Mouse (Mus musculus): Measurements from ENCODE around the gene Stag2. TPM values are rescaled to one million over a fixed set of nuclear protein-coding genes. Genes with fewer than 3 reads are reported as not detected.

Gene Stag2
- polyA plus RNA-seq, 2 experiments, result 21.3 to 39.5 TPM

DNA sequence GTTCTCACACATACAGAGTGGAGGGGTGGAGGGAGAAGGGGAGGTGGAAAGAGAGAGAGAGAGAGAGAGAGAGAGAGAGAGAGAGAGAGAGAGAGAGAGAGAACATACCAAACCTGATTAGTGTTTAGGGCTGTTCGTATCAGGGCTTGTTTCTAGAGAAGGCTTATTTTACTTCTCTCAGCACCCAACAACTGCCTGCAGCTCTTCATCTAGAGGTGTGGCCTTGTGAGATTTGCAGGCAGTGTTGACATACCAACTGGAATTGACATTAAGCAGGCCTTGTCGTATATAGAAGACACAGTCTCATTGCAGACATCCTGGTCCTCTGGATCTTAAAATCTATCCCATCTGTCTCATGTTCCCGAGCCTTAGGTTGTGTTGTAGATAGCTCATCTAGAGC, 141.1 kb downstream of the Stag2 start:
- H3K4me1 ChIP-seq (replicated peaks; ENCODE audit: control insufficient read depth in 2 of 2, insufficient read depth in 2 of 2, low read length in 1 of 2), result no peaks in the 10 kb centered on the region

DNA sequence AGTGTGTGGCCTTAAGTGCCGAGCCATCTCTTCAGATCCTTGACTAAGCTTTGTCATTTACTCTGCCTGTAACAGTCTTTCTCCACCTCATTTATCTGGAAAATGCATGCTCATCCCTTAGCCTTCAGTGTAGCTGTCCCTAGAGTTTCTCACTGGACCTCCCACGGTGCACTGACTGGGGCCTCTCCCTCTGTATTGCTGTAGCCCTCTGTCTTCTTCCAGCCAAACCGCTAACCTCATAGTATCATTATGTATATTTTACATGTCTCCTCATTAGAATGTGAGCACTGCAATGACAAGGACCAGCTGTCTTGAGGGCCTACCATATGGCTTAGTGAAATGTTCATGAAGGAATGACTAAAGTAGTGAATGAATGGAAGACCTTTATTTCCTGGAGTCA, 166.1 kb downstream of the Stag2 start:
- Histone ChIP-seq H3K4me1 (replicated peaks; ENCODE audit: control insufficient read depth in 2 of 2, insufficient read depth in 2 of 2, low read length in 1 of 2) (no peaks in the 10 kb centered on the region), H3K36me3 (replicated peaks; ENCODE audit: control insufficient read depth, insufficient read depth, low read depth) (no peaks in the 10 kb centered on the region), H3K27me3 (ENCODE audit: control insufficient read depth, insufficient read depth, low read length) (no peaks in the 10 kb centered on the region), H3K4me3 (ENCODE audit: insufficient read depth in 1 of 2, low read depth in 2 of 2, low read length in 2 of 2) (no peak overlapping the region), H3K9me3 (ENCODE audit: control insufficient read depth, low read length) (no peaks in the 10 kb centered on the region), H3K4me2 (ENCODE audit: low read depth) (no peak overlapping the region), H3K9ac (replicated peaks) (no peak overlapping the region), H3K27ac (no peak overlapping the region)
- TF ChIP-seq CTCF (IDR thresholded peaks at IDR 0.05; ENCODE audit: low read depth), result no peak
- no peak for TF ChIP-seq EP300 (IDR thresholded peaks at IDR 0.05; ENCODE audit: low read depth)
- DNase-seq (ENCODE audit: low read depth in 3 of 3, low spot score in 3 of 3), result no peak
- WGBS (ENCODE audit: insufficient replicate concordance), result 59% methylated on average over 3 of the region's 3 CpGs
- ATAC-seq (ENCODE audit: insufficient read depth), result no peak

More for the DNA sequence above, 141.1 kb downstream of the Stag2 start:
- Histone ChIP-seq H3K27ac (no peak overlapping the region), H3K9me3 (ENCODE audit: control insufficient read depth, low read length) (no peaks in the 10 kb centered on the region), H3K4me2 (ENCODE audit: low read depth) (no peak overlapping the region), H3K4me3 (ENCODE audit: insufficient read depth in 1 of 2, low read depth in 2 of 2, low read length in 2 of 2) (no peak overlapping the region), H3K9ac (replicated peaks) (no peak overlapping the region), H3K36me3 (replicated peaks; ENCODE audit: control insufficient read depth, insufficient read depth, low read depth) (no peaks in the 10 kb centered on the region), H3K27me3 (ENCODE audit: control insufficient read depth, insufficient read depth, low read length) (no peaks in the 10 kb centered on the region)
- TF ChIP-seq CTCF (IDR thresholded peaks at IDR 0.05; ENCODE audit: low read depth) (no peak), EP300 (IDR thresholded peaks at IDR 0.05; ENCODE audit: low read depth) (no peak)
- ATAC-seq (ENCODE audit: insufficient read depth) (no peak), DNase-seq (ENCODE audit: low read depth in 3 of 3, low spot score in 3 of 3) (no peak)
- 40% methylated on average over 3 of the region's 3 CpGs for WGBS (ENCODE audit: insufficient replicate concordance)

GRCm38 (mm10) chrX:42320424-42320823, 171.3 kb downstream of the Stag2 start:
- Histone ChIP-seq H3K36me3 (replicated peaks; ENCODE audit: control insufficient read depth, insufficient read depth, low read depth) (no peaks in the 10 kb centered on the region), H3K27me3 (ENCODE audit: control insufficient read depth, insufficient read depth, low read length) (no peaks in the 10 kb centered on the region), H3K4me1 (replicated peaks; ENCODE audit: control insufficient read depth in 2 of 2, insufficient read depth in 2 of 2, low read length in 1 of 2) (no peaks in the 10 kb centered on the region), H3K27ac (no peak overlapping the region), H3K4me2 (ENCODE audit: low read depth) (no peak overlapping the region), H3K9me3 (ENCODE audit: control insufficient read depth, low read length) (no peaks in the 10 kb centered on the region), H3K9ac (replicated peaks) (no peak overlapping the region), H3K4me3 (ENCODE audit: insufficient read depth in 1 of 2, low read depth in 2 of 2, low read length in 2 of 2) (no peak overlapping the region)
- DNase-seq (ENCODE audit: low read depth in 3 of 3, low spot score in 3 of 3) (no peak), ATAC-seq (ENCODE audit: insufficient read depth) (no peak)
- TF ChIP-seq CTCF (IDR thresholded peaks at IDR 0.05; ENCODE audit: low read depth), result no peak
- TF ChIP-seq EP300 (IDR thresholded peaks at IDR 0.05; ENCODE audit: low read depth), result no peak
- 60% methylated on average over 5 of the region's 5 CpGs for WGBS (ENCODE audit: insufficient replicate concordance)

DNA sequence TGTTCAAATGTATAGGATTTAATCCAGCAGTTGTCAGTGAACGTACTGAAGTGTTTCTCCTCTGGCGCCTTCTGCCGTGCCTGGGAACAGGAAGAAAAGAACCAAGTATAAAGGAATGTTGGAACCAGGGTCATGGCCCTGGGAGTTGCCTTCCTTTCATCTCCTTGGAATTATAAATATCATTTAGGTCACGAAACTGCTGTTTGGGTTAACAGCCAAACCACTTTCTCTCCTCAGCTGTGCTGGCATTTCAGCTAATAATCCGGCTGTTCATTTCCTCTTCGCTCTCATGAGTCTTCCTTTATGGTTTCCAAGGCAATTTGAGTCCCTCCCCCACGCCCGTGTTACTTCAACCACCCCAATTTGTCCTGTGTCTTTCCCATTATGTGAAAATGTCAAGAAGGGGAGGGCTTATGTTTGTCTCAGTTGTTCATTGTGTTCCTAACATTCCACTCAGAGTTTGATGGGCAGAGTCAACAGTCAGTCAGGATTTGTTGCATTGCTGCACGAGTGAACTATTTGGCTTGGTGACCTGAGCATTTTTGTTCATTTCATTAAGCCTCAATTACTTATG, 172.2 kb downstream of the Stag2 start:
- ATAC-seq (ENCODE audit: insufficient read depth) (no peak), DNase-seq (ENCODE audit: low read depth in 3 of 3, low spot score in 3 of 3) (no peak)
- WGBS (ENCODE audit: insufficient replicate concordance), result 43% methylated on average over 9 of the region's 9 CpGs
- no peak overlapping the region for H3K9ac ChIP-seq (replicated peaks)
- no peaks in the 10 kb centered on the region for H3K4me1 ChIP-seq (replicated peaks; ENCODE audit: control insufficient read depth in 2 of 2, insufficient read depth in 2 of 2, low read length in 1 of 2)
- H3K27ac ChIP-seq, result no peak overlapping the region
- no peak overlapping the region for H3K4me3 ChIP-seq (ENCODE audit: insufficient read depth in 1 of 2, low read depth in 2 of 2, low read length in 2 of 2)
- no peak overlapping the region for H3K4me2 ChIP-seq (ENCODE audit: low read depth)
- H3K9me3 ChIP-seq (ENCODE audit: control insufficient read depth, low read length), result no peaks in the 10 kb centered on the region
- no peaks in the 10 kb centered on the region for H3K36me3 ChIP-seq (replicated peaks; ENCODE audit: control insufficient read depth, insufficient read depth, low read depth)
- no peak for TF ChIP-seq CTCF (IDR thresholded peaks at IDR 0.05; ENCODE audit: low read depth)
- no peak for TF ChIP-seq EP300 (IDR thresholded peaks at IDR 0.05; ENCODE audit: low read depth)
- H3K27me3 ChIP-seq (ENCODE audit: control insufficient read depth, insufficient read depth, low read length), result no peaks in the 10 kb centered on the region

DNA sequence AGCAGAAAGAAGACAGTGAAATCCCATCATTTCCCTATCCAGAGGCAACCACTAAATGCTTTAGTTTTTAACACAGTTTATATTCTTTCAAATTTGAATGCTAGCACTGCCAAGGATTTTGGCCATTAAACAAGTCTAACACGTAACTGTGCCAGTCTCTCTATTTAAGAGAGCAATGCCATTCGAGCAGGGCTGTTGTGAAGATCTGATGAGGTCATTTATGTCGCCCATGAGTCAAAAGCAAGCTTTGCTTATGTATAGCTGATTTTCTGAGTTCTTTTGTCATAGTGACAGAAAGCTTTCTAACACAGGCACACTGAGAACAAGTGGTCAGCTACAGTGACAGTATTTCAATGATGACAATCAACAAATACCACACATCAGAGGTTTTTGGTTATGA, 175.7 kb downstream of the Stag2 start:
- H3K27ac ChIP-seq, result no peak overlapping the region
- no peak overlapping the region for H3K9ac ChIP-seq (replicated peaks)
- TF ChIP-seq EP300 (IDR thresholded peaks at IDR 0.05; ENCODE audit: low read depth), result no peak
- no peak for TF ChIP-seq CTCF (IDR thresholded peaks at IDR 0.05; ENCODE audit: low read depth)
- no peak overlapping the region for H3K4me3 ChIP-seq (ENCODE audit: insufficient read depth in 1 of 2, low read depth in 2 of 2, low read length in 2 of 2)
- no peaks in the 10 kb centered on the region for H3K4me1 ChIP-seq (replicated peaks; ENCODE audit: control insufficient read depth in 2 of 2, insufficient read depth in 2 of 2, low read length in 1 of 2)
- no peak for DNase-seq (ENCODE audit: low read depth in 3 of 3, low spot score in 3 of 3)
- no peaks in the 10 kb centered on the region for H3K36me3 ChIP-seq (replicated peaks; ENCODE audit: control insufficient read depth, insufficient read depth, low read depth)
- 58% methylated on average over 3 of the region's 3 CpGs for WGBS (ENCODE audit: insufficient replicate concordance)
- H3K4me2 ChIP-seq (ENCODE audit: low read depth), result no peak overlapping the region
- no peaks in the 10 kb centered on the region for H3K9me3 ChIP-seq (ENCODE audit: control insufficient read depth, low read length)
- no peak for ATAC-seq (ENCODE audit: insufficient read depth)
- no peaks in the 10 kb centered on the region for H3K27me3 ChIP-seq (ENCODE audit: control insufficient read depth, insufficient read depth, low read length)

Other genes with a start within 250 kb of the Stag2 start
- 11.4 and 13.3 TPM in 2 replicates for gene Thoc2, start 228.6 kb upstream of the Stag2 start, polyA plus RNA-seq (2012; rRNA removed)
- 29.3 and 31.3 TPM in 2 replicates for gene Thoc2, start 228.6 kb upstream of the Stag2 start, polyA plus RNA-seq (2014; fragmentation: Nextera tagmentation; extraction: Ambion mirVana)
- gene Xiap, start 89.6 kb upstream of the Stag2 start, polyA plus RNA-seq (2012; rRNA removed), result 7.4 and 10.9 TPM in 2 replicates
- gene Xiap, start 89.6 kb upstream of the Stag2 start, polyA plus RNA-seq (2014; fragmentation: Nextera tagmentation; extraction: Ambion mirVana), result 5.9 and 6.8 TPM in 2 replicates